9 mouse cellular contexts compared by ENCODE assay signal in the genomic region with DNA sequence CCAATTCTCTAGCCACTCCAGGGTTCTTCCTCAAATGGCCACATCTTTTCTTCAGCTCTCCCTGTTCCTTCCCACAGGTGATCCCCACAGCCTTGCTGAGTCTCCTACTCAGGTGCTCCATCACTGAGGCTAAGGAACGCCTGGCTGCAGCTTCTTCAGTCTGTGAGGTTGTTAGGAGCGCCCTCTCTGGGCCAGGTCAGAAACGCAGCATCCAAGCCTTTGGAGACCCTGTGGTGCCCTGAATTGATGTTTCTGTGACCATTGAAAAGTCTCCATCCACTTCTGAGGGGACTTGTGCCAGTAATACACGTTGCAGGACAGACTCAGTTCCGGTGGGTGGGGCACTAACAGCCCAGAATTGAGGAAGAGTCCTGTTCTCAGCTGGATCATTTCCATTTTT. TPM values are rescaled to one million over a fixed set of nuclear protein-coding genes. Genes with fewer than 3 reads are reported as not detected.
A peak's percentile ranks its signal among the peaks of the same experiment; 100 is the strongest.
DNase-seq lines count a peak whose midpoint lies in the region; ATAC-seq and TF ChIP-seq lines count a peak whose summit lies in the region.
"Had no signal": no experiment of that assay in that cellular context is flagged by ENCODE, and none has a peak within 500 bp of the region (broad histone marks: within the 10 kb centered on the region; RNA-seq: fewer than 3 reads in every experiment).

No protein-coding gene starts in this region.

- peak; percentile 8 to 14 for DNase-seq in cerebellum, adult 18-20 months
- DNase-seq in liver, adult 2 months (ENCODE audit: extremely low read depth, low read depth, low spot score): no peak
- peak; percentile 19 for DNase-seq in stomach, postnatal 0 days (ENCODE audit: low spot score)
- no peak for DNase-seq in left cerebral cortex, postnatal 4 days
- DNase-seq: right cerebral cortex, postnatal 14 days had no signal

- intact Hi-C loops in left cerebral cortex, postnatal 4 days (cut with DNase I): no loop called here

- no peaks in the 10 kb centered on the region for H3K79me2 ChIP-seq in liver, adult 2 months (ENCODE audit: control insufficient read depth, insufficient read depth, low read length)

- no peak for TF ChIP-seq POLR2A in liver, adult 2 months (IDR thresholded peaks at IDR 0.05; ENCODE audit: extremely low read depth, insufficient read depth, low read length)

- 52% methylated on average over 5 of the region's 5 CpGs for WGBS in liver, adult 2 months
- WGBS in liver, embryonic 12.5 days (ENCODE audit: insufficient replicate concordance): 21% methylated on average over 5 of the region's 5 CpGs
- 19% methylated on average over 5 of the region's 5 CpGs for WGBS in stomach, postnatal 0 days
- 21% methylated on average over 5 of the region's 5 CpGs for WGBS in midbrain, embryonic 13.5 days

- no peak overlapping the region for H3K4me2 ChIP-seq in liver, embryonic 12.5 days
- no peak overlapping the region for H3K4me2 ChIP-seq in stomach, postnatal 0 days (replicated peaks; ENCODE audit: low read depth)
- no peak overlapping the region for H3K4me2 ChIP-seq in midbrain, embryonic 13.5 days (replicated peaks)

- H3K36me3 ChIP-seq in liver, adult 2 months (ENCODE audit: control insufficient read depth, insufficient read depth, low read length): peaks cover 30% of the 10 kb centered on the region; the same call in 1 of the 2 replicates
- H3K36me3 ChIP-seq in liver, embryonic 12.5 days: no peaks in the 10 kb centered on the region
- no peaks in the 10 kb centered on the region for H3K36me3 ChIP-seq in stomach, postnatal 0 days (ENCODE audit: control insufficient read depth, insufficient read depth, low read length)
- no peaks in the 10 kb centered on the region for H3K36me3 ChIP-seq in midbrain, embryonic 13.5 days

- H3K4me1 ChIP-seq in liver, adult 2 months (ENCODE audit: control insufficient read depth, insufficient read depth, low read length): no peaks in the 10 kb centered on the region
- H3K4me1 ChIP-seq in liver, embryonic 12.5 days: no peaks in the 10 kb centered on the region
- H3K4me1 ChIP-seq in stomach, postnatal 0 days (replicated peaks; ENCODE audit: control insufficient read depth, insufficient read depth): no peaks in the 10 kb centered on the region
- H3K4me1 ChIP-seq in midbrain, embryonic 13.5 days (replicated peaks): no peaks in the 10 kb centered on the region

- H3K27me3 ChIP-seq in liver, adult 2 months (ENCODE audit: control insufficient read depth, insufficient read depth, low read length): no peaks in the 10 kb centered on the region
- no peaks in the 10 kb centered on the region for H3K27me3 ChIP-seq in liver, embryonic 12.5 days (replicated peaks)
- no peaks in the 10 kb centered on the region for H3K27me3 ChIP-seq in stomach, postnatal 0 days (ENCODE audit: control insufficient read depth, insufficient read depth, low read length)
- 0 out of 2 replicates have a peak, but pooled peaks cover 4% of the 10 kb centered on the region for H3K27me3 ChIP-seq in midbrain, embryonic 13.5 days

- H3K4me3 ChIP-seq in liver, adult 2 months (ENCODE audit: insufficient read depth, low read depth, low read length): no peak overlapping the region
- H3K4me3 ChIP-seq in liver, embryonic 12.5 days: no peak overlapping the region
- H3K4me3 ChIP-seq in stomach, postnatal 0 days (ENCODE audit: low read depth, low read length): no peak overlapping the region
- H3K4me3 ChIP-seq in midbrain, embryonic 13.5 days (replicated peaks): no peak overlapping the region

- no peaks in the 10 kb centered on the region for H3K9me3 ChIP-seq in liver, embryonic 12.5 days (replicated peaks)
- H3K9me3 ChIP-seq in stomach, postnatal 0 days (ENCODE audit: control insufficient read depth, low read length): no peaks in the 10 kb centered on the region
- H3K9me3 ChIP-seq in midbrain, embryonic 13.5 days: no peaks in the 10 kb centered on the region

- H3K27ac ChIP-seq in liver, adult 2 months (replicated peaks; ENCODE audit: insufficient read depth, low read depth, low read length): no peak overlapping the region
- no peak overlapping the region for H3K27ac ChIP-seq in liver, embryonic 12.5 days
- H3K27ac ChIP-seq in stomach, postnatal 0 days (replicated peaks): no peak overlapping the region
- no peak overlapping the region for H3K27ac ChIP-seq in midbrain, embryonic 13.5 days

- ATAC-seq in cerebellum, adult (ENCODE audit: insufficient number of reproducible peaks, low FRiP score, low TSS enrichment): no peak
- no peak for ATAC-seq in liver, embryonic 12.5 days
- ATAC-seq in granulocyte monocyte progenitor cell, adult 5-6 weeks (replicated peaks; ENCODE audit: poor library complexity, severe bottlenecking): peak; percentile 33; the same call in 1 of the 2 replicates
- no peak for ATAC-seq in stomach, postnatal 0 days (ENCODE audit: low FRiP score, low TSS enrichment)
- ATAC-seq in midbrain, embryonic 13.5 days: no peak

- H3K9ac ChIP-seq in liver, adult 2 months (ENCODE audit: low read depth, low read length): no peak overlapping the region
- H3K9ac ChIP-seq in liver, embryonic 12.5 days: no peak overlapping the region
- H3K9ac ChIP-seq in stomach, postnatal 0 days (ENCODE audit: low read length): no peak overlapping the region
- no peak overlapping the region for H3K9ac ChIP-seq in midbrain, embryonic 13.5 days (replicated peaks)

- TF ChIP-seq EP300 in stomach, postnatal 0 days (optimal IDR thresholded peaks at IDR 0.05): no peak

- peak; percentile 19; the same call in 1 of the 2 replicates for TF ChIP-seq CTCF in liver, adult 2 months (IDR thresholded peaks at IDR 0.05; ENCODE audit: low read depth, low read length)
- TF ChIP-seq CTCF in stomach, postnatal 0 days (IDR thresholded peaks at IDR 0.05; ENCODE audit: low read depth): peak; percentile 47

RNA-seq across cellular contexts. Expression of gene Gckr, which starts 29.6 kb away (rescaled TPM):
- total RNA-seq in liver, adult 2 months (2014; rRNA removed): 113 and 114 TPM in 2 replicates
- 199 and 282 TPM in 2 replicates for polyA plus RNA-seq in liver, adult 2 months (2012; rRNA removed)
- polyA plus RNA-seq in liver, embryonic 12.5 days (2016; fragmentation: Nextera tagmentation; extraction: Ambion mirVana): 10.3 and 11.2 TPM in 2 replicates
- total RNA-seq in granulocyte monocyte progenitor cell, adult 5-6 weeks (2014; fragmentation: Nextera tagmentation): not detected in 2 replicates
- not detected in 2 replicates for total RNA-seq in granulocyte monocyte progenitor cell, adult 5-6 weeks (2017)
- polyA plus RNA-seq in stomach, postnatal 0 days (2015; fragmentation: Nextera tagmentation; extraction: Ambion mirVana): 0.08 and 0.29 TPM in 2 replicates
- under 1 TPM in 1 of 2 experiments, not detected in 1; 0.52 TPM for total RNA-seq in left cerebral cortex, postnatal 4 days (2021)
- 0.12 and 0.43 TPM in 2 replicates for polyA plus RNA-seq in midbrain, embryonic 13.5 days (2015; fragmentation: Nextera tagmentation; extraction: Ambion mirVana)

RNA-seq across cellular contexts. Expression of gene Fndc4, which starts 31.0 kb away (rescaled TPM):
- total RNA-seq in liver, adult 2 months (2014; rRNA removed): 30.6 and 34.8 TPM in 2 replicates
- polyA plus RNA-seq in liver, adult 2 months (2012; rRNA removed): 90.7 and 97.7 TPM in 2 replicates
- polyA plus RNA-seq in liver, embryonic 12.5 days (2016; fragmentation: Nextera tagmentation; extraction: Ambion mirVana): 13.9 and 15.7 TPM in 2 replicates
- total RNA-seq in granulocyte monocyte progenitor cell, adult 5-6 weeks (2014; fragmentation: Nextera tagmentation): not detected in 2 replicates
- not detected in 2 replicates for total RNA-seq in granulocyte monocyte progenitor cell, adult 5-6 weeks (2017)
- polyA plus RNA-seq in stomach, postnatal 0 days (2015; fragmentation: Nextera tagmentation; extraction: Ambion mirVana): 12.8 and 13.7 TPM in 2 replicates
- total RNA-seq in left cerebral cortex, postnatal 4 days (2021): 100 to 1,000 TPM; 170 to 172 TPM
- polyA plus RNA-seq in midbrain, embryonic 13.5 days (2015; fragmentation: Nextera tagmentation; extraction: Ambion mirVana): 63.2 and 74.5 TPM in 2 replicates

RNA-seq across cellular contexts. Expression of gene Ift172, which starts 35.9 kb away (rescaled TPM):
- 17.8 and 20.1 TPM in 2 replicates for total RNA-seq in liver, adult 2 months (2014; rRNA removed)
- 11.0 and 11.7 TPM in 2 replicates for polyA plus RNA-seq in liver, adult 2 months (2012; rRNA removed)
- polyA plus RNA-seq in liver, embryonic 12.5 days (2016; fragmentation: Nextera tagmentation; extraction: Ambion mirVana): 8.7 and 10.3 TPM in 2 replicates
- total RNA-seq in granulocyte monocyte progenitor cell, adult 5-6 weeks (2014; fragmentation: Nextera tagmentation): 16.5 and 29.2 TPM in 2 replicates
- 12.7 and 44.9 TPM in 2 replicates for total RNA-seq in granulocyte monocyte progenitor cell, adult 5-6 weeks (2017)
- 20.0 and 20.3 TPM in 2 replicates for polyA plus RNA-seq in stomach, postnatal 0 days (2015; fragmentation: Nextera tagmentation; extraction: Ambion mirVana)
- 10 to 100 TPM; 65.9 to 69.3 TPM for total RNA-seq in left cerebral cortex, postnatal 4 days (2021)
- 34.4 and 36.0 TPM in 2 replicates for polyA plus RNA-seq in midbrain, embryonic 13.5 days (2015; fragmentation: Nextera tagmentation; extraction: Ambion mirVana)

Comparison
In these comparisons a context has a peak if more than half of its experiments do, and no peak if none do; other contexts are left out.
1. RNA of gene Gckr, which starts 29.6 kb away (polyA plus RNA-seq): 199 to 282 TPM in liver, adult 2 months; 10.3 to 11.2 TPM in liver, embryonic 12.5 days, 0.12 to 0.43 TPM in midbrain, embryonic 13.5 days and 0.08 to 0.29 TPM in stomach, postnatal 0 days; every median in the first group is over 10 times any median in the second.
2. DNase-seq: peak in cerebellum, adult 18-20 months (2 of 2) and stomach, postnatal 0 days (single experiment); none in liver, adult 2 months (single experiment) and left cerebral cortex, postnatal 4 days (single experiment).